Mouse (Mus musculus): ENCODE results near the gene Lrrc29. TPM values are rescaled to one million over a fixed set of nuclear protein-coding genes. Genes with fewer than 3 reads are reported as not detected.
"Not testable (repeated sequence)": the region's sequence is repeated elsewhere in the genome, so short reads cannot be mapped to it uniquely, and the experiment has no call there.

The Lrrc29 gene
- total and polyA plus RNA-seq, 2 experiments = 3.0 to 12.9 TPM

GRCm38 (mm10) chr8:105293405-105293804 is 32.7 kb downstream of the Lrrc29 start:
- H3K27ac ChIP-seq (replicated peaks; ENCODE audit: insufficient read depth, low read depth, low read length) = 0 out of 2 replicates have a peak overlapping the region, but pooled peaks have one; percentile 1
- H3K79me2 ChIP-seq (ENCODE audit: control insufficient read depth, insufficient read depth, low read length) = peaks cover 9% of the 10 kb centered on the region
- peak overlapping the region; percentile 3; the same call in 1 of the 2 replicates for H3K4me3 ChIP-seq (ENCODE audit: insufficient read depth, low read depth, low read length)
- H3K27me3 ChIP-seq (ENCODE audit: control insufficient read depth, insufficient read depth, low read length) = no peaks in the 10 kb centered on the region
- DNase-seq (ENCODE audit: extremely low read depth, low read depth, low spot score) = no peak
- H3K36me3 ChIP-seq (ENCODE audit: control insufficient read depth, insufficient read depth, low read length) = no peaks in the 10 kb centered on the region
- H3K9ac ChIP-seq (ENCODE audit: low read depth, low read length) = 0 out of 2 replicates have a peak overlapping the region, but pooled peaks have one; percentile 6
- WGBS = 67% methylated on average over 19 of the region's 19 CpGs
- H3K4me1 ChIP-seq (ENCODE audit: control insufficient read depth, insufficient read depth, low read length) = peaks cover 11% of the 10 kb centered on the region
- TF ChIP-seq CTCF (IDR thresholded peaks at IDR 0.05; ENCODE audit: low read depth, low read length) (no peak), POLR2A (IDR thresholded peaks at IDR 0.05; ENCODE audit: extremely low read depth, insufficient read depth, low read length) (no peak)

GRCm38 (mm10) chr8:105292471-105292870 is 33.6 kb downstream of the Lrrc29 start:
- no peak overlapping the region for H3K9ac ChIP-seq (ENCODE audit: low read depth, low read length)
- H3K4me3 ChIP-seq (ENCODE audit: insufficient read depth, low read depth, low read length) = no peak overlapping the region
- no peak for DNase-seq (ENCODE audit: extremely low read depth, low read depth, low spot score)
- peaks cover 8% of the 10 kb centered on the region; the same call in 1 of the 2 replicates for H3K4me1 ChIP-seq (ENCODE audit: control insufficient read depth, insufficient read depth, low read length)
- H3K27me3 ChIP-seq (ENCODE audit: control insufficient read depth, insufficient read depth, low read length) = no peaks in the 10 kb centered on the region
- no peak for TF ChIP-seq POLR2A (IDR thresholded peaks at IDR 0.05; ENCODE audit: extremely low read depth, insufficient read depth, low read length)
- TF ChIP-seq CTCF (IDR thresholded peaks at IDR 0.05; ENCODE audit: low read depth, low read length) = no peak
- H3K79me2 ChIP-seq (ENCODE audit: control insufficient read depth, insufficient read depth, low read length) = no peaks in the 10 kb centered on the region
- no peaks in the 10 kb centered on the region for H3K36me3 ChIP-seq (ENCODE audit: control insufficient read depth, insufficient read depth, low read length)
- 70% methylated on average over 7 of the region's 7 CpGs for WGBS
- no peak overlapping the region for H3K27ac ChIP-seq (replicated peaks; ENCODE audit: insufficient read depth, low read depth, low read length)

GRCm38 (mm10) chr8:105291802-105292201 is 34.3 kb downstream of the Lrrc29 start:
- H3K36me3 ChIP-seq (ENCODE audit: control insufficient read depth, insufficient read depth, low read length); DNase-seq (ENCODE audit: extremely low read depth, low read depth, low spot score); H3K27me3 ChIP-seq (ENCODE audit: control insufficient read depth, insufficient read depth, low read length); H3K27ac ChIP-seq (replicated peaks; ENCODE audit: insufficient read depth, low read depth, low read length); H3K4me3 ChIP-seq (ENCODE audit: insufficient read depth, low read depth, low read length); H3K9ac ChIP-seq (ENCODE audit: low read depth, low read length); H3K79me2 ChIP-seq (ENCODE audit: control insufficient read depth, insufficient read depth, low read length); H3K4me1 ChIP-seq (ENCODE audit: control insufficient read depth, insufficient read depth, low read length): not testable (repeated sequence)
- WGBS = 61% methylated on average over 3 of the region's 3 CpGs

- not testable (repeated sequence) for DNase-seq (ENCODE audit: extremely low read depth, low read depth, low spot score); H3K27me3 ChIP-seq (ENCODE audit: control insufficient read depth, insufficient read depth, low read length); H3K27ac ChIP-seq (replicated peaks; ENCODE audit: insufficient read depth, low read depth, low read length); H3K9ac ChIP-seq (ENCODE audit: low read depth, low read length); H3K79me2 ChIP-seq (ENCODE audit: control insufficient read depth, insufficient read depth, low read length); H3K36me3 ChIP-seq (ENCODE audit: control insufficient read depth, insufficient read depth, low read length); H3K4me3 ChIP-seq (ENCODE audit: insufficient read depth, low read depth, low read length); H3K4me1 ChIP-seq (ENCODE audit: control insufficient read depth, insufficient read depth, low read length)
- 71% methylated on average over 8 of the region's 8 CpGs for WGBS
Observed at GRCm38 (mm10) chr8:105291364-105291763, 34.7 kb downstream of the Lrrc29 start.

GRCm38 (mm10) chr8:105290554-105291314 is 35.3 kb downstream of the Lrrc29 start:
- H3K4me1 ChIP-seq (ENCODE audit: control insufficient read depth, insufficient read depth, low read length) = peaks cover 8% of the 10 kb centered on the region; the same call in 1 of the 2 replicates
- TF ChIP-seq CTCF (IDR thresholded peaks at IDR 0.05; ENCODE audit: low read depth, low read length) (peak; percentile 96), POLR2A (IDR thresholded peaks at IDR 0.05; ENCODE audit: extremely low read depth, insufficient read depth, low read length) (no peak)
- H3K27me3 ChIP-seq (ENCODE audit: control insufficient read depth, insufficient read depth, low read length) = no peaks in the 10 kb centered on the region
- no peak overlapping the region for H3K9ac ChIP-seq (ENCODE audit: low read depth, low read length)
- H3K27ac ChIP-seq (replicated peaks; ENCODE audit: insufficient read depth, low read depth, low read length) = no peak overlapping the region
- no peaks in the 10 kb centered on the region for H3K79me2 ChIP-seq (ENCODE audit: control insufficient read depth, insufficient read depth, low read length)
- H3K4me3 ChIP-seq (ENCODE audit: insufficient read depth, low read depth, low read length) = no peak overlapping the region
- 12% methylated on average over 31 of the region's 31 CpGs for WGBS
- H3K36me3 ChIP-seq (ENCODE audit: control insufficient read depth, insufficient read depth, low read length) = no peaks in the 10 kb centered on the region
- DNase-seq (ENCODE audit: extremely low read depth, low read depth, low spot score) = peak; percentile 71

GRCm38 (mm10) chr8:105289805-105290460 is 36.1 kb downstream of the Lrrc29 start, which contains the start of gene 4931428F04Rik:
4931428F04Rik (minus strand) TSS chr8:105289864.
- H3K9ac ChIP-seq (ENCODE audit: low read depth, low read length) = peak within 1 kb of the TSS; percentile 63
- no peak for DNase-seq (ENCODE audit: extremely low read depth, low read depth, low spot score)
- no peaks in the 10 kb centered on the region for H3K79me2 ChIP-seq (ENCODE audit: control insufficient read depth, insufficient read depth, low read length)
- peak within 1 kb of the TSS; percentile 77 for H3K4me3 ChIP-seq (ENCODE audit: insufficient read depth, low read depth, low read length)
- 12% methylated on average over 43 of the region's 43 CpGs for WGBS
- peak; percentile 64 for TF ChIP-seq CTCF (IDR thresholded peaks at IDR 0.05; ENCODE audit: low read depth, low read length)
- no peak for TF ChIP-seq POLR2A (IDR thresholded peaks at IDR 0.05; ENCODE audit: extremely low read depth, insufficient read depth, low read length)
- no peaks in the 10 kb centered on the region for H3K27me3 ChIP-seq (ENCODE audit: control insufficient read depth, insufficient read depth, low read length)
- H3K27ac ChIP-seq (replicated peaks; ENCODE audit: insufficient read depth, low read depth, low read length) = no peak within 1 kb of the TSS
- H3K4me1 ChIP-seq (ENCODE audit: control insufficient read depth, insufficient read depth, low read length) = peaks cover 8% of the 10 kb centered on the region; the same call in 1 of the 2 replicates
- H3K36me3 ChIP-seq (ENCODE audit: control insufficient read depth, insufficient read depth, low read length) = no peaks in the 10 kb centered on the region

Data from liver, adult 2 months (tissue).